Mouse (Mus musculus) intestine, embryonic 16.5 days (tissue): ENCODE measurements at regions not wholly inside any gene's neighbourhood (a gene's known extent, or its start where the extent isn't known, plus 50 kb on each side); places are given as distances from the start of the nearest gene placed in this dataset.

Source experiments
- ATAC-seq: fragments of 200-750 bp; cut with Nextera tagmentation; 2 replicates; pipeline ENCODE4 v1.8.0; 2017; ENCODE audit warnings: moderate TSS enrichment, moderate library complexity
- H3K27ac ChIP-seq: fragments of 300-500 bp; sonication (generic); 2 replicates; pipeline ENCODE4 v1.5.1; 2014; ENCODE audit warnings: mild to moderate bottlenecking, low read length
- H3K27me3 ChIP-seq: fragments of 300-500 bp; sonication (generic); replicated peaks from 2 replicates; pipeline ENCODE4 v1.6.1; 2014; ENCODE audit warnings: low read length, control low read depth, mixed read lengths; ENCODE audit not compliant: control insufficient read depth, insufficient read depth
- H3K36me3 ChIP-seq: fragments of 300-500 bp; sonication (generic); 2 replicates; pipeline ENCODE4 v1.6.1; 2014; ENCODE audit warnings: low read length, control low read depth; ENCODE audit not compliant: control insufficient read depth, insufficient read depth
- H3K4me1 ChIP-seq: fragments of 300-500 bp; sonication (generic); 2 replicates; pipeline ENCODE4 v1.6.1; 2014; ENCODE audit warnings: low read length, control low read depth, mixed read lengths; ENCODE audit not compliant: control insufficient read depth, insufficient read depth
- H3K4me2 ChIP-seq: fragments of 300-500 bp; sonication (generic); 2 replicates; pipeline ENCODE4 v1.6.1; 2014; ENCODE audit warnings: low read depth, low read length, control low read depth
- H3K4me3 ChIP-seq: fragments of 300-500 bp; sonication (generic); 2 replicates; pipeline ENCODE4 v1.5.1; 2014; ENCODE audit warnings: mild to moderate bottlenecking, low read length
- H3K9ac ChIP-seq: fragments of 300-500 bp; sonication (generic); 2 replicates; pipeline ENCODE4 v1.6.1; 2014; ENCODE audit warnings: low read depth, low read length
- H3K9me3 ChIP-seq: fragments of 300-500 bp; sonication (generic); 2 replicates; pipeline ENCODE4 v1.6.1; 2016; ENCODE audit warnings: low read length, control low read depth; ENCODE audit not compliant: control insufficient read depth
- WGBS: fragments of 180-500 bp; shearing (Covaris S2); extraction: QIAGEN DNeasy Blood & Tissue Kit; methylation state at CpG from one replicate; pipeline ENCODE4 v1.1.7; 2014; 5-methylcytosine and 5-hydroxymethylcytosine counted together

DNA sequence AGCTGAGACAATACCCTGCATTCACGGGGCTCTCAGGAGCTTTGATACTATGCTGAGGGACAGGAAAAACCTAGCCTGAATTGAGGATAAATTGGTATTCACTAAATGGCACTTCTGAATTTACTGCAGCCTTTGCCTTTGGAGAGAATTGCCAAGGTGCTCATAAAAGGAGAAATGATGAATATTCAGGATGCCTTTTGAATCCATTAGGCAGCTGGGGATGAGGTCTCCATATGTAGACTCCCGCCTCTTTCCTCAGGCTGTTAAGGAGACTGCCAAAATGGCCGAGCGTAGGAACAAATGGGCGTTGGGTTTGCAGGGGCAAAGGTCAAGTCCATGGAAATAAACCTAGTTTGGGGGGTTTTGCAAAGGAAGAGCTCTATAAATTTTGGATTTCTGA lies 123.5 kb downstream of the Hlx start:
- 64% methylated on average over 5 of the region's 5 CpGs for WGBS
- no peak overlapping the region for H3K27ac ChIP-seq

DNA sequence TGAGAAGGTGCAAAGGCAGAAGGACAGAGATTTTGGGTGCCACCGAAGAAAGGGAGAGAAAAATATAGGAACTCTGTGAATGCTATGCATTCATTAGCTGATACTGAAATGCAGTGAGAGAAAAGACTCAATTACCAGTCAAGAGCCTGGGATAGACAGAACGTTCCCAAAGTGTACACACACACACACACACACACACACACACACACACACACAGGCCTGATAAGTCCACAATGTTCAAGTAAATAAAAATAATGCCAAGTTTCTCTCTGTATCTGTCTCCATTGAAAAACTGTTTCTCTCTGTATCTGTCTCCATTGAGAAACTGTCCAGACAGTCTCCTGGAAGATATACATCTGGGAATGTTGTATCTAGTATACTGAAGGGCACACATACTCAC lies 124.1 kb downstream of the Hlx start:
- no peak overlapping the region for H3K27ac ChIP-seq
- no peak overlapping the region for H3K4me2 ChIP-seq
- H3K27me3 ChIP-seq: no peaks in the 10 kb centered on the region
- no peaks in the 10 kb centered on the region for H3K9me3 ChIP-seq
- no peaks in the 10 kb centered on the region for H3K4me1 ChIP-seq
- H3K4me3 ChIP-seq: no peak overlapping the region
- no peaks in the 10 kb centered on the region for H3K36me3 ChIP-seq
- H3K9ac ChIP-seq: no peak overlapping the region
- no peak for ATAC-seq
- 81% methylated on average over 2 of the region's 2 CpGs for WGBS

More for the DNA sequence above, 123.5 kb downstream of the Hlx start:
- Histone ChIP-seq H3K9me3 (no peaks in the 10 kb centered on the region), H3K4me2 (no peak overlapping the region), H3K27me3 (no peaks in the 10 kb centered on the region), H3K36me3 (no peaks in the 10 kb centered on the region), H3K9ac (no peak overlapping the region), H3K4me1 (no peaks in the 10 kb centered on the region), H3K4me3 (no peak overlapping the region)
- no peak for ATAC-seq

DNA sequence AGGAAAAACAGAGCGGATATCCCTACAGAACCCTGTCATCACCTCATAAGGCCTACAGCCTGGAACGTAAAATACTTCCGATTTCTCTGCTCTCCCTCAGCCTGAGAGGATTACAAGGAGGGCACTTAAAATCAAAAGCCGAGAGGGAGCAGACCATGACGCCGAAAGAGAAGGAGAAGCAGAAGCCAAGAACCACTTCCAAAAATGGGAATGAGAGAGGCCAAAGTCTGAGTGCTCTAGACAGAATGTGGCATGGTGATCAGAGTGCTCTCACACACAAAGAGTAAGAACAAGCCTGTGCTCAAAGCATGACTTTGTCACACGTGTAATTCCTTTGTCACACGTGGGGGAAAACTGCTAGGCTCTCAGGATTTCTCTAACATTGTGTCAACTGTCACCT lies 125.9 kb downstream of the Hlx start:
- Histone ChIP-seq H3K4me1 (no peaks in the 10 kb centered on the region), H3K36me3 (no peaks in the 10 kb centered on the region), H3K4me3 (no peak overlapping the region), H3K9ac (no peak overlapping the region), H3K9me3 (no peaks in the 10 kb centered on the region), H3K27ac (no peak overlapping the region), H3K27me3 (no peaks in the 10 kb centered on the region), H3K4me2 (no peak overlapping the region)
- 72% methylated on average over 8 of the region's 8 CpGs for WGBS
- no peak for ATAC-seq

DNA sequence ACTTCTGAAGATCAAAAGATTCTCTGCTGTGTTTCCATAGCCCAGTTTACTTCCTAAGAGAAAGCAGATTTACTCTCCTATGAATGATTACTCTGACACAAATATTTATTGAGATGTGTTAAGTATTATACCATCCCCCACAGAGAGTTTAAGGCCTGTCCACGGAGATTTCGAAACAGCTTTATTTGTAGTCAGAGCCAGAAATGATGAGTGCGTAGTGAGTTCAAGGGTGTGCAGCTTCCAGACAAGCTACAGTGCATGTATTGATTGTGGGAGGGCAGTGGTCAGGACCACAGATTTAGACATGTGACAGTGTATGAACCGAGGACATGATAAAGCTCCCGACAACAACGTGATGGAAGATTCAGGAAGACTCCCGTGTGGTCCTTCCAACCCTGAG lies 126.8 kb downstream of the Hlx start:
- no peak for ATAC-seq
- no peak overlapping the region for H3K27ac ChIP-seq
- no peaks in the 10 kb centered on the region for H3K27me3 ChIP-seq
- no peak overlapping the region for H3K9ac ChIP-seq
- no peak overlapping the region for H3K4me3 ChIP-seq
- H3K4me2 ChIP-seq: no peak overlapping the region
- no peaks in the 10 kb centered on the region for H3K4me1 ChIP-seq
- no peaks in the 10 kb centered on the region for H3K36me3 ChIP-seq
- 73% methylated on average over 7 of the region's 7 CpGs for WGBS
- H3K9me3 ChIP-seq: no peaks in the 10 kb centered on the region

DNA sequence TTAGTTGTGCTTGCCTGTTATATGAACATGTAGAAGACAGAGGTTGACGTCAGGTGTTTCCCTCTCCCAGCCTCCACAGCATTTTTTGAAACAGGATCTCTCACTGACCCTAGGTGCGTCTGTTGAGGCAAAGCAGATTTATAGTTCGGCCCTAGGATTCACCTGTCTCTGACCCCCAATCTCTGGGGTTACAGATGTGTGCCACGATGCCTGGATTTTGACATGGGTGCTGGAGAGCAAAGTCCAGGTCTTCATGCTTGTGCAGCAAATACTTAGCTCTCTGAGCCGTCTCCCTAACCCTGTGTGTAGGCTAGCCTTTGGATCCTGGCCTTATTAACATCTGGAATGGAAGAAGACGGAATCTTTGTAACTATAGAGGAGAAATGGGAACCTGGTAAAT lies 129.3 kb downstream of the Hlx start:
- Histone ChIP-seq H3K4me3 (no peak overlapping the region), H3K36me3 (no peaks in the 10 kb centered on the region), H3K27me3 (no peaks in the 10 kb centered on the region), H3K4me2 (no peak overlapping the region), H3K4me1 (no peaks in the 10 kb centered on the region), H3K9me3 (no peaks in the 10 kb centered on the region), H3K9ac (no peak overlapping the region), H3K27ac (no peak overlapping the region)
- no peak for ATAC-seq
- WGBS: 84% methylated on average over 6 of the region's 6 CpGs

DNA sequence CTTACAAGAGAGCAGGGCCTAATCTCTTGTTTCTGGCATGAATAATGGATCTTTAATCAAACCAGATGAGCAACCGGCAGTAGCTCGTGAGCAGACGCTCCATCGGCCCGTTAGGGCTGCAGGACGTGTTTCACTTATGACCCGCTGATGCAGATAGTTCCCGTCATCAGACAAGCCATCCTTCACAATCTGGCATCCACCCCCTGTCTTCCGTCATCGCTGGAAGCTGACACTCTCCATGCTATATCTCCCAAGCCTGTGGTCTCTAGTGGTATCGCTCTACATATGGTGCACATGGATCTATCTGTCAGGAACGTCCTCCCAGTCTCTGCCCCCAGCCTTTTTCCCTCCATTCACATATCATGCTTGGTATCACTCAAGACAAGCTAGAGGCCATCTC lies 137.0 kb downstream of the Hlx start:
- Histone ChIP-seq H3K36me3 (no peaks in the 10 kb centered on the region), H3K9me3 (no peaks in the 10 kb centered on the region), H3K27ac (peak overlapping the region; percentile 33; the same call in 1 of the 2 replicates), H3K9ac (no peak overlapping the region), H3K4me3 (no peak overlapping the region), H3K4me1 (peaks cover 4% of the 10 kb centered on the region), H3K27me3 (no peaks in the 10 kb centered on the region), H3K4me2 (no peak overlapping the region)
- ATAC-seq: no peak
- WGBS: 50% methylated on average over 12 of the region's 12 CpGs

DNA sequence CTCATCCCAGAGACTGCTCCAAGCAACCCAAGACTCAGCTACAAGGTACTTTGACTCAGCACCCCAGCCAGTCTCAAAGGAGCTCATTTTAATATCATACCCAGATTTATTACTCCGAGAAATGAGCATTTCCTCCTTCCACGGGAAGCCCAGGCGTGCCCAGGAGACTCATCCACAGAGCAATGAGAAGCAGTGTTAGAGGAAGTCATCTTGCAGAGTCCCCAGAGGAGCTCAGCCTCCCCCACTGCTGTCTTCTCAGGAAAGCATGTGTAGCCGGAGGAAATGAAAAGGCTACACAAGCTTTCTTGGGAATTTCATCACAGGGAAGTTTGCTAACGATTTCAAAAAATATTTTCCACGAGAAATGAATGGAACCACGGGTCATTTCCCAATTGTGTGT lies 141.8 kb downstream of the Hlx start:
- no peak for ATAC-seq
- no peaks in the 10 kb centered on the region for H3K27me3 ChIP-seq
- peaks cover 4% of the 10 kb centered on the region for H3K4me1 ChIP-seq
- 65% methylated on average over 7 of the region's 7 CpGs for WGBS
- H3K4me3 ChIP-seq: no peak overlapping the region
- no peak overlapping the region for H3K27ac ChIP-seq
- H3K9ac ChIP-seq: no peak overlapping the region
- H3K4me2 ChIP-seq: no peak overlapping the region
- no peaks in the 10 kb centered on the region for H3K9me3 ChIP-seq
- no peaks in the 10 kb centered on the region for H3K36me3 ChIP-seq

DNA sequence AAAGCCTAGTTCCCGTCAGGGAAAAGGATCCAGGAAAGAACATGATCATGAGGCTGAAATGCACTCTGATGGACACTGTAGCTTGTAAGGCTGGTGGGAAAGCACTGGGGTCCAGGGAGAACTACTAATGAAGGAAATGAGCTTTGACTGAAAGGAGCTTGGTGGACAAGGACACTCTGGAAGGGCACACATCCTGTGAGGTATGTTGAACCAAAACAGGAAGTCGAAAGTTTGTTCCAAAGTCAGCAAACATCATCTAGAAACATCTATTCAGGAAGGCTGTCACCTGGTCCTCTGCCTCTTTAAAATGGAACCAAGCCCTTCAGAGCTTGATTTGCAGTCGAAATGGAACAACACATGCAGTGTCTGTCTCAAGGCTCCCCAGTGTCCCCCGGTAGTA lies 143.1 kb downstream of the Hlx start:
- Histone ChIP-seq H3K4me3 (no peak overlapping the region), H3K9ac (no peak overlapping the region), H3K4me1 (peaks cover 7% of the 10 kb centered on the region), H3K4me2 (no peak overlapping the region), H3K9me3 (no peaks in the 10 kb centered on the region), H3K27ac (no peak overlapping the region), H3K36me3 (no peaks in the 10 kb centered on the region), H3K27me3 (no peaks in the 10 kb centered on the region)
- WGBS: 74% methylated on average over 4 of the region's 4 CpGs
- no peak for ATAC-seq

DNA sequence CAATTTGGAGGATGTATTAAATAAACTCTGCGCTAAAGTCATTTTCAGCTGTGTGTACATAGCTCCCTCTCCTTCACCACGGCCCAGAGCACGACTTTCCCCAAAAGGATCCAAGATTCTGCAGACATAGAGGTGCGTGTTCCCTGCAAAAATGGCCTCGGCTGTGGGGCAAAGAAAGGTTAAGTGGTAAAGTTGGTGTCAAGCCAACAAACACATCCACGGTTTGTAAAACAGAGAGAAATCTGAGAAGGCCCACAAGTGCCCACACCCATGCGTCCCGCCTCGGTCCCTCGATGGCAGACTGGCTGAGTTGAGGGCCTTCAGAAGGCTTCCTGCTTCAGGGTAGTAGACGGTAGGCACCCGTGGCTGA lies 147.9 kb downstream of the Hlx start:
- no peak overlapping the region for H3K4me3 ChIP-seq
- ATAC-seq: peak; percentile 74
- no peaks in the 10 kb centered on the region for H3K9me3 ChIP-seq
- no peak overlapping the region for H3K9ac ChIP-seq
- no peaks in the 10 kb centered on the region for H3K27me3 ChIP-seq
- no peak overlapping the region for H3K4me2 ChIP-seq
- H3K4me1 ChIP-seq: peaks cover 7% of the 10 kb centered on the region
- H3K36me3 ChIP-seq: no peaks in the 10 kb centered on the region
- 39% methylated on average over 12 of the region's 12 CpGs for WGBS
- H3K27ac ChIP-seq: peak overlapping the region; percentile 55; the same call in 1 of the 2 replicates

DNA sequence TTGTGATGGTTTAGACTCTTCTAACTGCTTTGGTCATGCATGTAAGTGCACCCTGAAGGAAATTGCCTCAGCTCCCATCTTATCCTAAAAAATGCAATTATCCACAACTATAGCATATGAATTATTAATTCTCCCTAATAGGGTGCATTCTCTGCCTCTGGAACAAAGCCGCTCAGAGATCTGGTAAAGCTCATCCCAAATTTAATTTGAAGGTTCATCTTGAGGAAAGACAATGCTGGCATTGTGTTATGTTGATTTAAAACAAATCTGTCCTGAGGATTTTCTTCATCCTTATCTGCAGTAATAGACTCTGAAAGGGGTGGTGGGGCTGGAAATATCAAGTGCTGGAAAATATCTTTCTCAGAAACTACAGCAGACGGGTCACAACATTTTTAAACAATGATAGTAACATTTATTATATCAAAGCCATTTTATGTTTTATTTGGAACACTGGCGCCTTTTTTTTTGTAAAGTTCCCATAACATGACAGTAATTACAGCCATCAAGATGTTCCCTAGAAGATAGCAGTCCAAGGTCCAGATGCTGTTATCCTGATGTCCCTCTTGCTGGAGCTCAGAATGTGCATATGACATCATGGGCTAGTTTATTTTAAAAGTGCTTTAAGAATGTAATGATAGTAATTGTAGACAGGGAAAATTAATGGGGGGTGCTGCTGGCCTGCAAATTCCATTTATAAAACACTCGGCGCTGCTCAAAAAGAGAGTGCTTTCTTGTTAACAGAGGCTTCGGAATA lies 148.5 kb downstream of the Hlx start:
- Histone ChIP-seq H3K36me3 (no peaks in the 10 kb centered on the region), H3K27me3 (no peaks in the 10 kb centered on the region), H3K9ac (no peak overlapping the region), H3K4me3 (no peak overlapping the region), H3K4me2 (no peak overlapping the region), H3K9me3 (no peaks in the 10 kb centered on the region), H3K27ac (0 out of 2 replicates have a peak overlapping the region, but pooled peaks have one; percentile 7), H3K4me1 (peaks cover 7% of the 10 kb centered on the region)
- peak; percentile 68 for ATAC-seq
- WGBS: 50% methylated on average over 6 of the region's 6 CpGs
